ENCODE assay signal across 9 mouse cellular contexts in the genomic region with DNA sequence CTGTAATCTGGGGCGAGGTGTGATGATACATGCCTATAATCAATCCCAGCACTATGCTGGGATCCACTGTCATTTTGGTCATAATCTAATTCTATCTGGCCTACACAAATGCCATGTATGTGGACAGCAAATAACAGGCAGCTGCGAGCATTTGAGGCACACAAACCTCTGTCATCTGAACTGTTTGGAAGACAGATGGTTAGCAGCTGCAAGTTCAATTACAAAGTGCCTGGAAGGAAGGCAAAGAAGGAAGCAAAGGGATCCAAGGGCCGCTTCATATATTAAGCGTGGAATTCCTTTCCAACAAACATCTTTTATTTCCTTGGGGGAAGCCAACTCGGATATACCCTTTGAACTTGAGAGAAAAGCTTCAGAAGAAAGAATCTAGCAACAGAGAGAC. TPM values are rescaled to one million over a fixed set of nuclear protein-coding genes. Genes with fewer than 3 reads are reported as not detected.
DNase-seq lines count a peak whose midpoint lies in the region; ATAC-seq lines count a peak whose summit lies in the region.
"Had no signal": no experiment of that assay in that cellular context is flagged by ENCODE, and none has a peak within 500 bp of the region (broad histone marks: within the 10 kb centered on the region; RNA-seq: fewer than 3 reads in every experiment).

No protein-coding gene starts in this region.

- no peak for ATAC-seq in forebrain, embryonic 13.5 days
- ATAC-seq in limb, embryonic 11.5 days (ENCODE audit: insufficient number of reproducible peaks, low FRiP score, low TSS enrichment, low read depth) = no peak
- no peak for ATAC-seq in intestine, embryonic 15.5 days
- ATAC-seq in neural tube, embryonic 13.5 days (ENCODE audit: low read depth) = no peak
- no peak for ATAC-seq in forebrain, embryonic 15.5 days (replicated peaks)

- WGBS in forebrain, embryonic 10.5 days = 71% methylated on average over 5 of the region's 5 CpGs
- WGBS in forebrain, embryonic 13.5 days = 66% methylated on average over 5 of the region's 5 CpGs
- WGBS in limb, embryonic 11.5 days = 45% methylated on average over 5 of the region's 5 CpGs
- 54% methylated on average over 5 of the region's 5 CpGs for WGBS in limb, embryonic 10.5 days
- WGBS in intestine, embryonic 15.5 days = 41% methylated on average over 5 of the region's 5 CpGs
- 31% methylated on average over 5 of the region's 5 CpGs for WGBS in neural tube, embryonic 13.5 days
- WGBS in forebrain, embryonic 15.5 days = 66% methylated on average over 5 of the region's 5 CpGs

- H3K4me1 ChIP-seq in forebrain, embryonic 10.5 days = peaks cover 41% of the 10 kb centered on the region
- H3K4me1 ChIP-seq in forebrain, embryonic 13.5 days = peaks cover 25% of the 10 kb centered on the region
- peaks cover 9% of the 10 kb centered on the region; the same call in 1 of the 2 replicates for H3K4me1 ChIP-seq in limb, embryonic 11.5 days (ENCODE audit: control insufficient read depth, insufficient read depth, low read length)
- H3K4me1 ChIP-seq in limb, embryonic 10.5 days = peaks cover 39% of the 10 kb centered on the region
- peaks cover 24% of the 10 kb centered on the region for H3K4me1 ChIP-seq in intestine, embryonic 15.5 days (replicated peaks)
- peaks cover 56% of the 10 kb centered on the region for H3K4me1 ChIP-seq in neural tube, embryonic 13.5 days (replicated peaks)
- H3K4me1 ChIP-seq in forebrain, embryonic 15.5 days = peaks cover 13% of the 10 kb centered on the region

- no peak overlapping the region for H3K9ac ChIP-seq in forebrain, embryonic 13.5 days
- no peak overlapping the region for H3K9ac ChIP-seq in limb, embryonic 11.5 days (ENCODE audit: low read length)
- no peak overlapping the region for H3K9ac ChIP-seq in intestine, embryonic 15.5 days
- no peak overlapping the region for H3K9ac ChIP-seq in neural tube, embryonic 13.5 days
- H3K9ac ChIP-seq in forebrain, embryonic 15.5 days (replicated peaks) = no peak overlapping the region

- no peaks in the 10 kb centered on the region for H3K9me3 ChIP-seq in forebrain, embryonic 10.5 days
- H3K9me3 ChIP-seq in forebrain, embryonic 13.5 days (replicated peaks) = no peaks in the 10 kb centered on the region
- no peaks in the 10 kb centered on the region for H3K9me3 ChIP-seq in limb, embryonic 11.5 days (ENCODE audit: control insufficient read depth, low read length)
- no peaks in the 10 kb centered on the region for H3K9me3 ChIP-seq in limb, embryonic 10.5 days (replicated peaks)
- no peaks in the 10 kb centered on the region for H3K9me3 ChIP-seq in intestine, embryonic 15.5 days
- H3K9me3 ChIP-seq in neural tube, embryonic 13.5 days = no peaks in the 10 kb centered on the region
- no peaks in the 10 kb centered on the region for H3K9me3 ChIP-seq in forebrain, embryonic 15.5 days

- DNase-seq in forebrain, embryonic 10.5 days (ENCODE audit: extremely low spot score, low spot score) = no peak
- DNase-seq in limb, embryonic 11.5 days (ENCODE audit: low spot score) = peak; percentile 29
- no peak for DNase-seq in limb, embryonic 10.5 days (ENCODE audit: low spot score)
- DNase-seq in thymus, postnatal 25 days = no peak
- DNase-seq: gastrocnemius, postnatal 25 days had no signal

- H3K36me3 ChIP-seq in forebrain, embryonic 10.5 days (replicated peaks) = peaks cover 25% of the 10 kb centered on the region
- H3K36me3 ChIP-seq in forebrain, embryonic 13.5 days (ENCODE audit: poor library complexity, severe bottlenecking) = 0 out of 2 replicates have a peak, but pooled peaks cover 5% of the 10 kb centered on the region
- H3K36me3 ChIP-seq in limb, embryonic 11.5 days (ENCODE audit: control insufficient read depth, insufficient read depth, low read length) = 0 out of 2 replicates have a peak, but pooled peaks cover 2% of the 10 kb centered on the region
- peaks cover 7% of the 10 kb centered on the region for H3K36me3 ChIP-seq in limb, embryonic 10.5 days
- no peaks in the 10 kb centered on the region for H3K36me3 ChIP-seq in intestine, embryonic 15.5 days
- H3K36me3 ChIP-seq in neural tube, embryonic 13.5 days = no peaks in the 10 kb centered on the region
- H3K36me3 ChIP-seq in forebrain, embryonic 15.5 days = no peaks in the 10 kb centered on the region

- H3K4me3 ChIP-seq in forebrain, embryonic 10.5 days = no peak overlapping the region
- H3K4me3 ChIP-seq in forebrain, embryonic 13.5 days = no peak overlapping the region
- no peak overlapping the region for H3K4me3 ChIP-seq in limb, embryonic 11.5 days (ENCODE audit: low read depth, low read length)
- H3K4me3 ChIP-seq in limb, embryonic 10.5 days = no peak overlapping the region
- H3K4me3 ChIP-seq in intestine, embryonic 15.5 days (replicated peaks) = no peak overlapping the region
- no peak overlapping the region for H3K4me3 ChIP-seq in neural tube, embryonic 13.5 days
- no peak overlapping the region for H3K4me3 ChIP-seq in forebrain, embryonic 15.5 days

- no peaks in the 10 kb centered on the region for H3K27me3 ChIP-seq in forebrain, embryonic 10.5 days (ENCODE audit: poor library complexity, severe bottlenecking)
- H3K27me3 ChIP-seq in forebrain, embryonic 13.5 days = no peaks in the 10 kb centered on the region
- no peaks in the 10 kb centered on the region for H3K27me3 ChIP-seq in limb, embryonic 11.5 days (ENCODE audit: control insufficient read depth, insufficient read depth, low read length)
- H3K27me3 ChIP-seq in limb, embryonic 10.5 days (ENCODE audit: low read depth, poor library complexity, severe bottlenecking) = no peaks in the 10 kb centered on the region
- H3K27me3 ChIP-seq in intestine, embryonic 15.5 days (replicated peaks) = no peaks in the 10 kb centered on the region
- H3K27me3 ChIP-seq in neural tube, embryonic 13.5 days = no peaks in the 10 kb centered on the region
- H3K27me3 ChIP-seq in forebrain, embryonic 15.5 days = no peaks in the 10 kb centered on the region

- no peak overlapping the region for H3K4me2 ChIP-seq in forebrain, embryonic 13.5 days
- no peak overlapping the region for H3K4me2 ChIP-seq in limb, embryonic 11.5 days (ENCODE audit: low read depth, severe bottlenecking)
- H3K4me2 ChIP-seq in intestine, embryonic 15.5 days (replicated peaks) = no peak overlapping the region
- no peak overlapping the region for H3K4me2 ChIP-seq in neural tube, embryonic 13.5 days
- H3K4me2 ChIP-seq in forebrain, embryonic 15.5 days (replicated peaks) = no peak overlapping the region

- H3K27ac ChIP-seq in forebrain, embryonic 10.5 days = peak overlapping the region; percentile 30; the same call in 1 of the 2 replicates
- H3K27ac ChIP-seq in forebrain, embryonic 13.5 days = no peak overlapping the region
- no peak overlapping the region for H3K27ac ChIP-seq in limb, embryonic 11.5 days (replicated peaks; ENCODE audit: low read depth, low read length)
- H3K27ac ChIP-seq in limb, embryonic 10.5 days = no peak overlapping the region
- H3K27ac ChIP-seq in intestine, embryonic 15.5 days = 0 out of 2 replicates have a peak overlapping the region, but pooled peaks have one; percentile 42
- peak overlapping the region; percentile 34; the same call in 1 of the 2 replicates for H3K27ac ChIP-seq in neural tube, embryonic 13.5 days (replicated peaks)
- no peak overlapping the region for H3K27ac ChIP-seq in forebrain, embryonic 15.5 days (replicated peaks)

RNA-seq across cellular contexts. Expression of gene Uchl4, which starts 1.3 kb away (rescaled TPM):
- polyA plus RNA-seq in forebrain, embryonic 10.5 days (2016; fragmentation: Nextera tagmentation; extraction: Ambion mirVana) = 3.6 and 4.4 TPM in 2 replicates
- 2.4 and 2.8 TPM in 2 replicates for polyA plus RNA-seq in forebrain, embryonic 13.5 days (2015; fragmentation: Nextera tagmentation; extraction: Ambion mirVana)
- polyA plus RNA-seq in limb, embryonic 11.5 days (2014; fragmentation: Nextera tagmentation; extraction: Ambion mirVana) = 3.1 and 3.3 TPM in 2 replicates
- 3.5 and 3.7 TPM in 2 replicates for polyA plus RNA-seq in limb, embryonic 10.5 days (2016; fragmentation: Nextera tagmentation; extraction: Ambion mirVana)
- 2.2 and 3.3 TPM in 2 replicates for polyA plus RNA-seq in intestine, embryonic 15.5 days (2015; fragmentation: Nextera tagmentation; extraction: Ambion mirVana)
- polyA plus RNA-seq in neural tube, embryonic 13.5 days (2015; fragmentation: Nextera tagmentation; extraction: Ambion mirVana) = 2.1 and 2.9 TPM in 2 replicates
- 1.8 and 2.0 TPM in 2 replicates for polyA plus RNA-seq in forebrain, embryonic 15.5 days (2015; fragmentation: Nextera tagmentation; extraction: Ambion mirVana)

RNA-seq across cellular contexts. Expression of gene Map2k1, which starts 19.8 kb away (rescaled TPM):
- polyA plus RNA-seq in forebrain, embryonic 10.5 days (2016; fragmentation: Nextera tagmentation; extraction: Ambion mirVana) = 74.9 and 81.7 TPM in 2 replicates
- polyA plus RNA-seq in forebrain, embryonic 13.5 days (2015; fragmentation: Nextera tagmentation; extraction: Ambion mirVana) = 40.3 and 42.6 TPM in 2 replicates
- polyA plus RNA-seq in limb, embryonic 11.5 days (2014; fragmentation: Nextera tagmentation; extraction: Ambion mirVana) = 75.1 and 79.8 TPM in 2 replicates
- 76.5 and 82.6 TPM in 2 replicates for polyA plus RNA-seq in limb, embryonic 10.5 days (2016; fragmentation: Nextera tagmentation; extraction: Ambion mirVana)
- 97.9 and 102 TPM in 2 replicates for polyA plus RNA-seq in intestine, embryonic 15.5 days (2015; fragmentation: Nextera tagmentation; extraction: Ambion mirVana)
- 54.1 and 61.0 TPM in 2 replicates for polyA plus RNA-seq in neural tube, embryonic 13.5 days (2015; fragmentation: Nextera tagmentation; extraction: Ambion mirVana)
- polyA plus RNA-seq in forebrain, embryonic 15.5 days (2015; fragmentation: Nextera tagmentation; extraction: Ambion mirVana) = 46.0 and 47.8 TPM in 2 replicates

RNA-seq across cellular contexts. Expression of gene Tipin, which starts 47.7 kb away (rescaled TPM):
- polyA plus RNA-seq in forebrain, embryonic 10.5 days (2016; fragmentation: Nextera tagmentation; extraction: Ambion mirVana) = 330 and 333 TPM in 2 replicates
- polyA plus RNA-seq in forebrain, embryonic 13.5 days (2015; fragmentation: Nextera tagmentation; extraction: Ambion mirVana) = 243 and 245 TPM in 2 replicates
- polyA plus RNA-seq in limb, embryonic 11.5 days (2014; fragmentation: Nextera tagmentation; extraction: Ambion mirVana) = 280 and 287 TPM in 2 replicates
- 299 and 311 TPM in 2 replicates for polyA plus RNA-seq in limb, embryonic 10.5 days (2016; fragmentation: Nextera tagmentation; extraction: Ambion mirVana)
- polyA plus RNA-seq in intestine, embryonic 15.5 days (2015; fragmentation: Nextera tagmentation; extraction: Ambion mirVana) = 171 and 190 TPM in 2 replicates
- polyA plus RNA-seq in neural tube, embryonic 13.5 days (2015; fragmentation: Nextera tagmentation; extraction: Ambion mirVana) = 78.9 and 80.5 TPM in 2 replicates
- 130 TPM in 2 replicates for polyA plus RNA-seq in forebrain, embryonic 15.5 days (2015; fragmentation: Nextera tagmentation; extraction: Ambion mirVana)

RNA-seq across cellular contexts. Expression of gene Snapc5, which starts 54.6 kb away (rescaled TPM):
- polyA plus RNA-seq in forebrain, embryonic 10.5 days (2016; fragmentation: Nextera tagmentation; extraction: Ambion mirVana) = 35.6 and 38.1 TPM in 2 replicates
- polyA plus RNA-seq in forebrain, embryonic 13.5 days (2015; fragmentation: Nextera tagmentation; extraction: Ambion mirVana) = 42.2 and 45.9 TPM in 2 replicates
- polyA plus RNA-seq in limb, embryonic 11.5 days (2014; fragmentation: Nextera tagmentation; extraction: Ambion mirVana) = 27.2 and 28.8 TPM in 2 replicates
- 28.6 and 31.5 TPM in 2 replicates for polyA plus RNA-seq in limb, embryonic 10.5 days (2016; fragmentation: Nextera tagmentation; extraction: Ambion mirVana)
- 29.3 and 39.6 TPM in 2 replicates for polyA plus RNA-seq in intestine, embryonic 15.5 days (2015; fragmentation: Nextera tagmentation; extraction: Ambion mirVana)
- 38.4 and 43.0 TPM in 2 replicates for polyA plus RNA-seq in neural tube, embryonic 13.5 days (2015; fragmentation: Nextera tagmentation; extraction: Ambion mirVana)
- 35.4 and 39.0 TPM in 2 replicates for polyA plus RNA-seq in forebrain, embryonic 15.5 days (2015; fragmentation: Nextera tagmentation; extraction: Ambion mirVana)

Comparison
In these comparisons a context has a peak if more than half of its experiments do, and no peak if none do; other contexts are left out.
1. H3K27ac ChIP-seq: peak in forebrain, embryonic 10.5 days (single experiment), intestine, embryonic 15.5 days (single experiment) and neural tube, embryonic 13.5 days (single experiment); none in forebrain, embryonic 13.5 days (single experiment), limb, embryonic 11.5 days (single experiment), limb, embryonic 10.5 days (single experiment) and forebrain, embryonic 15.5 days (single experiment).